Mouse (Mus musculus) thymus, adult 2 months (tissue): Measurements from ENCODE around the gene Ncoa3. TPM values are rescaled to one million over a fixed set of nuclear protein-coding genes. Genes with fewer than 3 reads are reported as not detected.

ENCODE experiments used
- DNase-seq: peaks from one replicate; pipeline ENCODE4 v3.0.0; 2021
- H3K27ac ChIP-seq: fragments of 200-500 bp; 2 replicates; pipeline ENCODE4 v1.5.1; 2012; ENCODE audit warnings: low read length, control low read depth; ENCODE audit not compliant: control insufficient read depth, insufficient read depth
- H3K27me3 ChIP-seq: fragments of 200-500 bp; 2 replicates; pipeline ENCODE4 v1.6.1; 2012; ENCODE audit warnings: mild to moderate bottlenecking, low read length, moderate library complexity, mixed read lengths; ENCODE audit not compliant: control insufficient read depth, insufficient read depth
- H3K36me3 ChIP-seq: fragments of 200-500 bp; 2 replicates; pipeline ENCODE4 v1.6.1; 2012; ENCODE audit warnings: mild to moderate bottlenecking, low read length, moderate library complexity; ENCODE audit not compliant: control insufficient read depth, insufficient read depth
- H3K4me1 ChIP-seq: fragments of 200-500 bp; replicated peaks from 2 replicates; pipeline ENCODE4 v1.6.1; 2012; ENCODE audit warnings: low read length; ENCODE audit not compliant: control insufficient read depth, insufficient read depth
- H3K4me3 ChIP-seq: fragments of 200-500 bp; 2 replicates; pipeline ENCODE4 v1.5.1; 2012; ENCODE audit warnings: mild to moderate bottlenecking, low read length, control low read depth, moderate library complexity; ENCODE audit not compliant: control insufficient read depth, insufficient read depth
- CTCF ChIP-seq: fragments of 200-500 bp; IDR thresholded peaks from 2 replicates; pipeline ENCODE4 v1.5.1; 2012; ENCODE audit warnings: mild to moderate bottlenecking, control low read depth, low read length, moderate library complexity, borderline replicate concordance; ENCODE audit not compliant: control insufficient read depth, poor library complexity, insufficient read depth; ENCODE audit errors: extremely low read depth
- POLR2A ChIP-seq: fragments of 200-500 bp; IDR thresholded peaks from 2 replicates; pipeline ENCODE4 v1.6.1; 2012; ENCODE audit warnings: mild to moderate bottlenecking, low read length, control low read depth, moderate library complexity; ENCODE audit not compliant: control insufficient read depth, poor library complexity, insufficient read depth; ENCODE audit errors: extremely low read depth
- WGBS: fragments of 180-500 bp; shearing (Covaris S2); methylation state at CpG from one replicate; pipeline ENCODE4 v1.1.7; 2018; 5-methylcytosine and 5-hydroxymethylcytosine counted together
- polyA plus RNA-seq: library from polyadenylated mRNA; depleted of rRNA; stranded (reverse); fragments of >200 nt; gene quantifications from 2 replicates; pipeline ENCODE4 v1.2.3, GENCODE M21; 2012

The Ncoa3 gene
- polyA plus RNA-seq, 1 experiment: 70.0 TPM

DNA sequence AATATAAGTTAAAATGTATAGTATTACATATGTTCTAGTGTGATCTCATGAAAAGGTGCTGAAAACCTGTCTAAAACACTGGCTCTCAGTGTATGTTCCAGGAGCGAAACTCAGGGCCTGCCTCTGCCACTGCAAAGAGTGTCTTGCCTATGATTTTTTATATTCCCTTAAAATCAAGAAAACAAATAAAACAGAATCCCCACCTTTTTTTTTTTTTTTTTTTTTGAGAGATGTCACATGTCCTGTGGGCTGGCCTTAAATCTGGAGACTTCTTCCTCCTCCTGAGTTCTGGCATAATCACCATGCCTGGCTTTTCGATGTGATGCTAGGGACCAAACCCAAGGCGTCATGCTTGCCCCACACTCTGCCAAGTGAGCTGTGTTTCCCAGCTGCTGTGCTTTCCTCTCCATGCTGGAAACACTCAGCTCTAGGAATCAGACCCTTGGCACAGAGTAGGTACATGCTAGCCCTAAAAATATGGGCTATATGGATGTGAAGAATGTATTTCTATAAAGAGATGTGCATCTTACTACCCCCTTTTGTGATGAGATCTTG lies 17.0 kb downstream of the Ncoa3 start:
- no peak for DNase-seq
- WGBS: 95% methylated on average over 3 of the region's 3 CpGs
- peaks cover 7% of the 10 kb centered on the region for H3K4me1 ChIP-seq
- no peak overlapping the region for H3K27ac ChIP-seq
- TF ChIP-seq CTCF (no peak), POLR2A (no peak)
- no peaks in the 10 kb centered on the region for H3K27me3 ChIP-seq
- H3K4me3 ChIP-seq: no peak overlapping the region
- no peaks in the 10 kb centered on the region for H3K36me3 ChIP-seq

DNA sequence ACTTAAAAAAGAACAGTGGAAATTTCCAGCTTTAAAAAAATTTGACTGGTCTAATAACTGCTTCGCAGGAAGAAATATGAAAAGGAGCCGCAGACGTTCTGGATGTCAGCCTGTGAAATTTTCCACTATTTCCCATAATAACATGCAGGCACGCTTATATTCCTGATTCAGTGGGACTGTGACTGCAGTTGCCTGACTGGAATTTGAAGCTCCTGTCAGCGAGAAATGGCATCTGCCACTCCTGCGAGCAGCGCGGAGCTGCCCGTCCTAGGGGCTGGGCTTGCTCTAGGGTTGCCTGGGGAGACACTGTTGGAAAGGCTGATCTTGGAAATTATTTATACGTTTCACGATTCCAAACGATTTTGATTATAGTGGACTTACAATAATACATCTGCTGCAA lies 17.9 kb downstream of the Ncoa3 start:
- peaks cover 7% of the 10 kb centered on the region for H3K4me1 ChIP-seq
- no peaks in the 10 kb centered on the region for H3K36me3 ChIP-seq
- no peaks in the 10 kb centered on the region for H3K27me3 ChIP-seq
- DNase-seq: no peak
- WGBS: 94% methylated on average over 12 of the region's 12 CpGs
- TF ChIP-seq POLR2A (no peak), CTCF (no peak)
- no peak overlapping the region for H3K4me3 ChIP-seq
- no peak overlapping the region for H3K27ac ChIP-seq

DNA sequence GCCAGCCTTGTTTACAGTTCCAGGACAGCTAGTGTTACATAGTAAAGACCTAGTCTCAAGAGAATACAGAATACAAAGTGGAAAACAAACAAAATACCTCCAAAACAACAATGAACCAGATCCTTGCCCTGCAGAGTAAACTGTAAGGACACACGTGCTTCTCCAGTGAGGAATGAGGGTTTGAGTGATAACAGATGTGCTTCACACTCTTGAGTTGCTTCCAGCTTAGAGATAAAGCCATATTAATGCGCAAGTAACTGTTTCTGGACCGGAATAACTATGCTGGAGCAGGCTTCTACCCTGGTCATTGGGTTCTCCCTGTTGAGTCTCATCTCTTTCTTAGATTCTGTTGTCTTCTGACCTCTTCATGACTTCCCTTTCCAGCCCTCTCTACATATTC lies 19.0 kb downstream of the Ncoa3 start:
- Histone ChIP-seq H3K4me1 (peaks cover 7% of the 10 kb centered on the region), H3K4me3 (no peak overlapping the region), H3K27me3 (no peaks in the 10 kb centered on the region), H3K36me3 (no peaks in the 10 kb centered on the region), H3K27ac (no peak overlapping the region)
- 87% methylated on average over 3 of the region's 3 CpGs for WGBS
- no peak for DNase-seq
- no peak for TF ChIP-seq POLR2A
- no peak for TF ChIP-seq CTCF

DNA sequence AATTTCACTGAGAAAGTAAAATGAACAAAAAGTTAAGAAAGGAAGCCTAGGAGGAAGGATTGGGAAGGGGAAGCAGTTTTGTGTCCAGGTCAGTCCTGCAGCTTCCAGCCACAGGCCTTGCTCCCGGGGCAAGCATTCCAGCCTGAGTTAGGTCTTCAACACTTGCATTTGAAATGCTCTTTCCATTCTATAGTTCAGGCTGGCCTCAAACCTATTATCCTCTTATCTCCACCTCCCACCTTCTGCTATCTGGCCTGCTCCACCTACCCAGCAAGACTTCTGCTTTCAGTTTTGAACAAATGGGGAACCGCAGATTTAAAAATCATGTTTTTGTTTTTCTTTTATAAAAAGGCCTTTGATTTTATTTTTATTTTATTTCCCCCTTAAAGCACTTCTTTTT lies 19.7 kb downstream of the Ncoa3 start:
- Histone ChIP-seq H3K36me3 (no peaks in the 10 kb centered on the region), H3K27ac (no peak overlapping the region), H3K4me1 (peaks cover 7% of the 10 kb centered on the region), H3K4me3 (no peak overlapping the region), H3K27me3 (no peaks in the 10 kb centered on the region)
- no peak for TF ChIP-seq CTCF
- TF ChIP-seq POLR2A: no peak
- DNase-seq: no peak
- WGBS: 16% methylated on average over 2 of the region's 2 CpGs

DNA sequence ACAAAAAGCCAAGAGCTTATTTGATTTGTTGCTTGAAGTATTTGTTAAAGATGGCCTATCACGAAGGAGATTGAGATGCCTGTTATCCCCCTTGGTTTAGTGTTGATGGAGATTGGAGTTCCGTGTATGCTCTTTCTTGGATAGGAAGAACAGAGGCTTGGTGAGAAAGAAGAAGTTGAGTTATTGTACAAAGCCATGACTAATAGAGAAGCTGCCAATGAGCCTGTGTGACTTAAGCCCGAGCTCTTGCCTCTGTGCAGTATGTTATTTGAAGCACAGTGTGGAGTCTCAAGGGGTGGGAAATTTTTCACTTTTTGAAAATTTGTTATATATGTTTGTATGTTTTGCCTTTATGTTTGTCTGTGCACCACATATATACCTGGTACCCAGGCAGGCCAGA lies 26.3 kb downstream of the Ncoa3 start:
- H3K4me1 ChIP-seq: peaks cover 17% of the 10 kb centered on the region
- no peak overlapping the region for H3K4me3 ChIP-seq
- no peak for DNase-seq
- WGBS: 80% methylated on average over 3 of the region's 3 CpGs
- no peak overlapping the region for H3K27ac ChIP-seq
- H3K27me3 ChIP-seq: no peaks in the 10 kb centered on the region
- no peaks in the 10 kb centered on the region for H3K36me3 ChIP-seq
- TF ChIP-seq POLR2A (no peak), CTCF (no peak)

DNA sequence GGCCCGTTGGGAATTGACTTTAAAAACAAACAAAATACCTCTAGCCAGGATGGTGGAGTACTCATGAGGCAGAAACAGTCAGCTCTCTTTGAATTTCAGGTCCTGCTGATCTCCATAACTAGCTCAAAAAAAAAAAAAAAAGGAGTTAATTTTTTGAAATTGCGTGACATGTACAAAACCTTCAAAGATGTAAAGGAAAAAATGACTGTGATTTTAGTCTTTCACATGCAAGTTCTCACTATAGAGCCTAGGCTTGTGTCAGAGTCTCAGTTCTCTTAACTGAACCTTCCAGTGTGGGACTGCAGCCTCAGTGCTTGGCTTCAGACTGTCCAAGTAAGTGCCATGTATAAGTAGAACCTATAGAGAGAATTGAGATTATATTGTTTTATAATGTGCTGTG lies 27.6 kb downstream of the Ncoa3 start:
- peaks cover 23% of the 10 kb centered on the region for H3K4me1 ChIP-seq
- H3K4me3 ChIP-seq: no peak overlapping the region
- WGBS: 84% methylated on average over 2 of the region's 2 CpGs

DNA sequence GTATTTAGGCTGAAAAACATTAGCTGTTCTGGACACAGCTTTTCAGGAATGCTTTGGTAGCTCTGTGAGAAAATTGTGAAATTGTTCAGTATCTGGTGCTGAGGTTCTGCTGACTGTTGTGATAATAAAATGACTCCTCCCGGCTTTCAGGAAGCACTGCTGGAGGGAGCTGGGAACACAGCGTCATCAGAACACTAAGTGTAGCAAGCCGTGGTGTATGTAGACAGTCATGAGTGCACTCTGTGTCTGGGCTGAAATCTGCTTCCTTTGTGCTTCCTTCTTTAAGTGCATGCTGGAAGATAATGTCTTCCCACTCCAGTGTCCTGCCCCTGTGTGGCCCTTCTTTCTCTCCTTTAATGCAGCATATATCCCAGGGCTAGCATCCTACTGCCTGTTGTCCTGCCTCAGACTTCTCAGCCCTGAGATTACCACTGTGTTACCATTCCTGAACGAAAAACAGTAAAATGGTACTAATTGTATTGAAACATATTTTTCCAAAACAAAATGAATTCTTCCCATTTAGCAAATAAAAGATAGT lies 28.7 kb downstream of the Ncoa3 start:
- WGBS: 47% methylated on average over 4 of the region's 4 CpGs
- Histone ChIP-seq H3K27ac (no peak overlapping the region), H3K4me1 (peaks cover 23% of the 10 kb centered on the region), H3K27me3 (no peaks in the 10 kb centered on the region), H3K4me3 (no peak overlapping the region), H3K36me3 (no peaks in the 10 kb centered on the region)
- no peak for TF ChIP-seq CTCF
- no peak for TF ChIP-seq POLR2A
- DNase-seq: no peak

More for the DNA sequence above, 27.6 kb downstream of the Ncoa3 start:
- H3K27me3 ChIP-seq: no peaks in the 10 kb centered on the region
- DNase-seq: no peak
- H3K36me3 ChIP-seq: no peaks in the 10 kb centered on the region
- H3K27ac ChIP-seq: no peak overlapping the region
- TF ChIP-seq POLR2A: no peak
- no peak for TF ChIP-seq CTCF
